Mouse (Mus musculus): Measurements from ENCODE around the gene Gm3636. TPM values are rescaled to one million over a fixed set of nuclear protein-coding genes. Genes with fewer than 3 reads are reported as not detected.

Gm3636 gene
- polyA plus RNA-seq (2015; fragmentation: Nextera tagmentation; extraction: Ambion mirVana), result 0.72 and 1.1 TPM in 2 replicates

DNA sequence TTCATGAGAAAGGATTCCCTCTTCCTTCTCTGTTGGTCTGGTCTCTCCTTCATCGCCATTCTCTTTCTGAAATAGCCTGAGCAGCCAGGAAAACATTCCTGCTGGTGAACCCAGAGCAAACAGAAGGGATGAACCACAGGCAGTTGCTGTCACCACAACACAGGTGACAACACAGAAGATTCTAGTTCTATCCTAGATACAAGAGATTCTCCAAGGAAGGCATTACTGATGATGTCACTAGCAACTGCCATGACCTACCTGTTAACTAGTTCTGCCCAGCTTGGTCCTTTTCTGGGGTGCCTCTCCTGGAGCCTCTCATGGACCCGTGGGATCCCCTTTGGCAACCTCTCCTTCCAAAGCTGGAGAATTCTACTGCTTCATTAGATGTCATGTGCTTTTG, at the start of gene Gm3636:
Gene Gm3636 (minus strand): TSS at position 101 of the 400 bp plus-strand sequence.

GRCm38 (mm10) chr14:6774311-6774710, 32.2 kb upstream of the Gm3636 start, which contains the start of gene Gm8362:
TSS of gene Gm8362 (minus strand) at chr14:6774411.

DNA sequence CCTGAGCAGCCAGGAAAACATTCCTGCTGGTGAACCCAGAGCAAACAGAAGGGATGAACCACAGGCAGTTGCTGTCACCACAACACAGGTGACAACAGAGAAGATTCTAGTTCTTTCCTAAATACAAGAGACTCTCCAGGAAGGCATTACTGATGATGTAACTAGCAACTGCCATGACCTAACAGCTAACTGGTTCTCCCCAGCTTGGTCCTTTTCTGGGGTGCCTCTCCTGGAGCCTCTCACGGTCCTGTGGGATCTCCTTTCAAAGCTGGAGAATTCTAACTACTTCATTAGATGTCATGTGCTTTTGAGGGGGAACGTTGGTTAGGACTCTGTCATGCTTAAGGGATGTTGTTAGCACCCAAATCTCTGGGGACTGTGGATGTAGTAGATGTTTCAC, 22.0 kb downstream of the Gm3636 start, which contains the start of gene Gm8050:
Gene Gm8050 (minus strand): TSS at position 101 of the 400 bp plus-strand sequence.

Other genes starting within 250 kb of the Gm3636 start
- gene Gm8356, start 205.0 kb downstream of the Gm3636 start, polyA plus RNA-seq (2015; fragmentation: Nextera tagmentation; extraction: Ambion mirVana), result not detected in 2 replicates
- gene Gm3629, start 151.7 kb downstream of the Gm3636 start, polyA plus RNA-seq (2015; fragmentation: Nextera tagmentation; extraction: Ambion mirVana), result 0.10 and 0.15 TPM in 2 replicates
- gene Gm3460, start 119.9 kb downstream of the Gm3636 start, polyA plus RNA-seq (2015; fragmentation: Nextera tagmentation; extraction: Ambion mirVana), result not detected in 2 replicates
- not detected in 2 replicates for gene Gm10251, start 58.2 kb downstream of the Gm3636 start, polyA plus RNA-seq (2015; fragmentation: Nextera tagmentation; extraction: Ambion mirVana)
- gene Gm8050, start 22.1 kb downstream of the Gm3636 start, polyA plus RNA-seq (2015; fragmentation: Nextera tagmentation; extraction: Ambion mirVana), result not detected in 2 replicates
- gene Gm8362, start 32.1 kb upstream of the Gm3636 start, polyA plus RNA-seq (2015; fragmentation: Nextera tagmentation; extraction: Ambion mirVana), result not detected in 2 replicates
- not detected in 2 replicates for gene Gm3642, start 98.0 kb upstream of the Gm3636 start, polyA plus RNA-seq (2015; fragmentation: Nextera tagmentation; extraction: Ambion mirVana)
- gene Gm3667, start 147.6 kb upstream of the Gm3636 start, polyA plus RNA-seq (2015; fragmentation: Nextera tagmentation; extraction: Ambion mirVana), result 0.07 and 0.13 TPM in 2 replicates
- not detected in 2 replicates for gene Gm6356, start 231.5 kb upstream of the Gm3636 start, polyA plus RNA-seq (2015; fragmentation: Nextera tagmentation; extraction: Ambion mirVana)